ENCODE assay signal across 19 mouse cellular contexts in the genomic region with DNA sequence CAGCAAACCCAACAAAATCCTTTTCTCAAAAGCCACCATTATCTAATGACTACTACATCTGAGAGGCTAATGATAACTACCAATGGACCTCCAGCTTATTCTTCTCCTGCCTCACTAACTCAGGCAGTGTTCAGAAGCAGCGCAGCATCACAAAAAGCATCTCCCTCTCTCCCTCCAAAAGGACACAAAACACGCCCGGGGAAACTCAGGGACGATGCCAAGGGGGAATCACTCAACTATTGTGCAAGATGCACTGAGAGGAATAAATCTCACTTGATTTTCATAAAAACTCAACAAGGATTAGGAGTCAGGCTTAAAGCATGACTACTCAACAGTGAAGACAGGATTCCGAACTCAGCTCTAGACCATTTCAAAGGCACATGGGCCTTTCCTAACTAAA. TPM values are rescaled to one million over a fixed set of nuclear protein-coding genes. Genes with fewer than 3 reads are reported as not detected.
DNase-seq lines count a peak whose midpoint lies in the region; ATAC-seq lines count a peak whose summit lies in the region.
"Had no signal": no experiment of that assay in that cellular context is flagged by ENCODE, and none has a peak within 500 bp of the region (broad histone marks: within the 10 kb centered on the region; RNA-seq: fewer than 3 reads in every experiment).

No protein-coding gene starts in this region.

- no peak overlapping the region; the same call in 1 of the 2 replicates for H3K27ac ChIP-seq in liver, embryonic 11.5 days (ENCODE audit: low read depth, low read length)
- no peak overlapping the region for H3K27ac ChIP-seq in heart, embryonic 10.5 days
- H3K27ac ChIP-seq: embryonic facial prominence, embryonic 10.5 days; forebrain, embryonic 13.5 days; hindbrain, embryonic 15.5 days had no signal

- H3K36me3 ChIP-seq in liver, embryonic 11.5 days (ENCODE audit: control insufficient read depth, insufficient read depth, low read length), result peaks cover 19% of the 10 kb centered on the region
- H3K36me3 ChIP-seq in heart, embryonic 10.5 days, result peaks cover 31% of the 10 kb centered on the region

- peak; percentile 69 for DNase-seq in adrenal gland, adult 2 months
- DNase-seq in adrenal gland, postnatal 4 days (ENCODE audit: low spot score in 2 of 2), result no peak
- DNase-seq in liver, embryonic 11.5 days (ENCODE audit: low spot score), result no peak
- DNase-seq in liver (no peak), adipocyte (ENCODE audit: low spot score) (peak; percentile 27)
- peak; percentile 38 to 53 for DNase-seq in adrenal gland, postnatal 36 days
- DNase-seq in heart, embryonic 10.5 days (ENCODE audit: low spot score), result no peak
- DNase-seq: cerebellum, adult 2 months; cerebellum, postnatal 10 days; forebrain, postnatal 0 days; gastrocnemius, postnatal 25 days; heart, adult 18-20 months had no signal

- peaks cover 28% of the 10 kb centered on the region for H3K4me1 ChIP-seq in liver, embryonic 11.5 days (replicated peaks; ENCODE audit: control insufficient read depth, insufficient read depth, low read length)
- H3K4me1 ChIP-seq in heart, embryonic 10.5 days, result peaks cover 27% of the 10 kb centered on the region

- H3K27me3 ChIP-seq in liver, embryonic 11.5 days (replicated peaks; ENCODE audit: control insufficient read depth, insufficient read depth, low read length), result no peaks in the 10 kb centered on the region
- H3K27me3 ChIP-seq in heart, embryonic 10.5 days (ENCODE audit: insufficient read depth, poor library complexity, severe bottlenecking), result no peaks in the 10 kb centered on the region
- H3K27me3 ChIP-seq: forebrain, embryonic 13.5 days; hindbrain, embryonic 15.5 days had no signal

- no peaks in the 10 kb centered on the region for H3K9me3 ChIP-seq in liver, embryonic 11.5 days (ENCODE audit: control insufficient read depth, low read length)
- no peaks in the 10 kb centered on the region for H3K9me3 ChIP-seq in heart, embryonic 10.5 days
- H3K9me3 ChIP-seq: embryonic facial prominence, embryonic 10.5 days; forebrain, embryonic 13.5 days; hindbrain, embryonic 15.5 days had no signal

- 92% methylated on average over 5 of the region's 5 CpGs for WGBS in liver, embryonic 11.5 days
- 94% methylated on average over 5 of the region's 5 CpGs for WGBS in heart, embryonic 10.5 days

- peak overlapping the region; percentile 13; the same call in 1 of the 2 replicates for H3K4me2 ChIP-seq in liver, embryonic 11.5 days
- H3K4me2 ChIP-seq: forebrain, embryonic 13.5 days; heart, embryonic 11.5 days; hindbrain, embryonic 15.5 days had no signal

- H3K4me3 ChIP-seq in liver, embryonic 11.5 days (ENCODE audit: low read depth, low read length), result no peak overlapping the region
- H3K4me3 ChIP-seq in heart, embryonic 10.5 days, result no peak overlapping the region
- H3K4me3 ChIP-seq: embryonic facial prominence, embryonic 10.5 days; forebrain, embryonic 13.5 days; hindbrain, embryonic 15.5 days had no signal

- no peak for ATAC-seq in liver, embryonic 11.5 days (replicated peaks; ENCODE audit: low FRiP score)
- no peak for ATAC-seq in granulocyte monocyte progenitor cell, adult 5-6 weeks (replicated peaks; ENCODE audit: poor library complexity, severe bottlenecking)
- ATAC-seq: forebrain, embryonic 13.5 days; forebrain, postnatal 0 days; inflammation-experienced regulatory T-cells, adult 6 months; intestine, postnatal 0 days had no signal

- H3K9ac ChIP-seq in liver, embryonic 11.5 days (ENCODE audit: low read depth, low read length), result no peak overlapping the region
- H3K9ac ChIP-seq: forebrain, embryonic 13.5 days; forebrain, postnatal 0 days; hindbrain, embryonic 15.5 days had no signal

RNA-seq across cellular contexts. Expression of a gene that starts 6.0 kb away (rescaled TPM):
- 10 to 100 TPM; 70.7 to 81.7 TPM for total RNA-seq in adrenal gland, adult 2 months (2021)
- 6.3 and 8.0 TPM in 2 replicates for polyA plus RNA-seq in adrenal gland, adult 2 months (2012; rRNA removed)
- total RNA-seq in adrenal gland, postnatal 4 days (2021), result 100 to 1,000 TPM in 1 of 2 experiments, 10 to 100 TPM in 1; 93.9 to 102 TPM
- 59.4 and 60.0 TPM in 2 replicates for polyA plus RNA-seq in liver, embryonic 11.5 days (2014; fragmentation: Nextera tagmentation; extraction: Ambion mirVana)
- 10 to 100 TPM; 86.7 to 95.8 TPM for total RNA-seq in adrenal gland, postnatal 36 days (2021)
- total RNA-seq in granulocyte monocyte progenitor cell, adult 5-6 weeks (2014; fragmentation: Nextera tagmentation), result 51.0 and 52.9 TPM in 2 replicates
- total RNA-seq in granulocyte monocyte progenitor cell, adult 5-6 weeks (2017), result 89.7 and 96.3 TPM in 2 replicates
- polyA plus RNA-seq in heart, embryonic 10.5 days (2016; fragmentation: Nextera tagmentation; extraction: Ambion mirVana), result 35.2 and 35.6 TPM in 2 replicates

Comparison
In these comparisons a context has a peak if more than half of its experiments do, and no peak if none do; other contexts are left out.
1. DNase-seq: peak in adrenal gland, adult 2 months (single experiment), adipocyte (single experiment) and adrenal gland, postnatal 36 days (2 of 2); none in adrenal gland, postnatal 4 days (0 of 2), liver, embryonic 11.5 days (single experiment), liver (single experiment) and heart, embryonic 10.5 days (single experiment).